Mouse (Mus musculus) embryonic facial prominence, embryonic 12.5 days (tissue): ENCODE data around the gene Smad9. TPM values are rescaled to one million over a fixed set of nuclear protein-coding genes. Genes with fewer than 3 reads are reported as not detected.
"Not testable (repeated sequence)": the region's sequence is repeated elsewhere in the genome, so short reads cannot be mapped to it uniquely, and the experiment has no call there.

Source experiments
- ATAC-seq: fragments of 200-750 bp; cut with Nextera tagmentation; 2 replicates; pipeline ENCODE4 v1.8.0; 2017; ENCODE audit not compliant: insufficient number of reproducible peaks, insufficient read depth, low FRiP score, low TSS enrichment
- H3K27ac ChIP-seq: fragments of 300-500 bp; sonication (generic); 2 replicates; pipeline ENCODE4 v1.5.1; 2016; ENCODE audit warnings: mild to moderate bottlenecking
- H3K27me3 ChIP-seq: fragments of 300-500 bp; sonication (generic); 2 replicates; pipeline ENCODE4 v1.6.1; 2016; ENCODE audit warnings: mild to moderate bottlenecking, moderate library complexity
- H3K36me3 ChIP-seq: fragments of 300-500 bp; sonication (generic); 2 replicates; pipeline ENCODE4 v1.6.1; 2016; ENCODE audit warnings: mild to moderate bottlenecking
- H3K4me1 ChIP-seq: fragments of 300-500 bp; sonication (generic); 2 replicates; pipeline ENCODE4 v1.6.1; 2016
- H3K4me2 ChIP-seq: fragments of 300-500 bp; sonication (generic); replicated peaks from 2 replicates; pipeline ENCODE4 v1.6.1; 2016; ENCODE audit warnings: mild to moderate bottlenecking, moderate library complexity
- H3K4me3 ChIP-seq: fragments of 300-500 bp; sonication (generic); 2 replicates; pipeline ENCODE4 v1.5.1; 2016; ENCODE audit warnings: mild to moderate bottlenecking
- H3K9ac ChIP-seq: fragments of 300-500 bp; sonication (generic); 2 replicates; pipeline ENCODE4 v1.6.1; 2016; ENCODE audit warnings: mild to moderate bottlenecking, moderate library complexity
- H3K9me3 ChIP-seq: fragments of 300-500 bp; sonication (generic); 2 replicates; pipeline ENCODE4 v1.6.1; 2016; ENCODE audit warnings: mild to moderate bottlenecking, moderate library complexity
- WGBS: fragments of 180-500 bp; shearing (Covaris S2); methylation state at CpG from one replicate; pipeline ENCODE4 v1.1.7; 2016; 5-methylcytosine and 5-hydroxymethylcytosine counted together
- polyA plus RNA-seq: library from polyadenylated mRNA; unstranded; fragments of >200 nt; fragmentation: Nextera tagmentation; extraction: Ambion mirVana; gene quantifications from 2 replicates; pipeline ENCODE4 v1.2.1, GENCODE M21; 2016

The Smad9 gene
- polyA plus RNA-seq, 1 experiment from 2014 or later = 1.2 TPM

- no peak overlapping the region for H3K27ac ChIP-seq
- 67% methylated on average over 15 of the region's 15 CpGs for WGBS
- H3K4me1 ChIP-seq = peaks cover 16% of the 10 kb centered on the region
- H3K4me3 ChIP-seq = no peak overlapping the region
- no peaks in the 10 kb centered on the region for H3K36me3 ChIP-seq
- no peak for ATAC-seq
- H3K9ac ChIP-seq = no peak overlapping the region
- H3K27me3 ChIP-seq = no peaks in the 10 kb centered on the region
- H3K4me2 ChIP-seq = no peak overlapping the region
- H3K9me3 ChIP-seq = no peaks in the 10 kb centered on the region
These were observed 5.1 kb downstream of the Smad9 start for GRCm38 (mm10) chr3:54760321-54761115.

GRCm38 (mm10) chr3:54761258-54761657 lies 5.9 kb downstream of the Smad9 start:
- 81% methylated on average over 1 of the region's 1 CpGs for WGBS
- Histone ChIP-seq H3K4me1 (peaks cover 10% of the 10 kb centered on the region), H3K4me3 (no peak overlapping the region), H3K4me2 (no peak overlapping the region), H3K36me3 (no peaks in the 10 kb centered on the region), H3K27me3 (no peaks in the 10 kb centered on the region), H3K9me3 (no peaks in the 10 kb centered on the region), H3K9ac (no peak overlapping the region), H3K27ac (no peak overlapping the region)
- ATAC-seq = no peak

GRCm38 (mm10) chr3:54764418-54764817 lies 9.0 kb downstream of the Smad9 start:
- H3K27ac ChIP-seq = no peak overlapping the region
- WGBS = 56% methylated on average over 18 of the region's 18 CpGs
- no peak for ATAC-seq

GRCm38 (mm10) chr3:54765521-54765920 lies 10.1 kb downstream of the Smad9 start:
- not testable (repeated sequence) for H3K4me3 ChIP-seq, H3K9ac ChIP-seq, ATAC-seq, H3K27ac ChIP-seq, H3K4me1 ChIP-seq, H3K27me3 ChIP-seq, H3K4me2 ChIP-seq, H3K9me3 ChIP-seq, H3K36me3 ChIP-seq
- WGBS = 84% methylated on average over 6 of the region's 6 CpGs

More at GRCm38 (mm10) chr3:54764418-54764817, 9.0 kb downstream of the Smad9 start:
- Histone ChIP-seq H3K27me3 (no peaks in the 10 kb centered on the region), H3K4me2 (peak overlapping the region; percentile 32), H3K4me3 (no peak overlapping the region), H3K9me3 (no peaks in the 10 kb centered on the region), H3K4me1 (0 out of 2 replicates have a peak, but pooled peaks cover 5% of the 10 kb centered on the region), H3K36me3 (no peaks in the 10 kb centered on the region), H3K9ac (no peak overlapping the region)

- H3K4me3 ChIP-seq = no peak overlapping the region
- 59% methylated on average over 14 of the region's 14 CpGs for WGBS
- no peak overlapping the region for H3K4me2 ChIP-seq
- H3K9me3 ChIP-seq = no peaks in the 10 kb centered on the region
- H3K36me3 ChIP-seq = no peaks in the 10 kb centered on the region
- no peak for ATAC-seq
- 0 out of 2 replicates have a peak, but pooled peaks cover 5% of the 10 kb centered on the region for H3K4me1 ChIP-seq
- no peaks in the 10 kb centered on the region for H3K27me3 ChIP-seq
- no peak overlapping the region for H3K9ac ChIP-seq
- no peak overlapping the region for H3K27ac ChIP-seq
These were observed 10.7 kb downstream of the Smad9 start for GRCm38 (mm10) chr3:54766034-54766433.

- 85% methylated on average over 5 of the region's 5 CpGs for WGBS
- no peak overlapping the region for H3K9ac ChIP-seq
- H3K4me3 ChIP-seq = no peak overlapping the region
- no peak for ATAC-seq
- no peaks in the 10 kb centered on the region for H3K27me3 ChIP-seq
- no peak overlapping the region for H3K27ac ChIP-seq
- H3K4me1 ChIP-seq = 0 out of 2 replicates have a peak, but pooled peaks cover 5% of the 10 kb centered on the region
- H3K36me3 ChIP-seq = no peaks in the 10 kb centered on the region
- no peak overlapping the region for H3K4me2 ChIP-seq
- H3K9me3 ChIP-seq = no peaks in the 10 kb centered on the region
These were observed 11.4 kb downstream of the Smad9 start for GRCm38 (mm10) chr3:54766811-54767210.

GRCm38 (mm10) chr3:54768592-54768991 lies 13.2 kb downstream of the Smad9 start:
- Histone ChIP-seq H3K36me3 (no peaks in the 10 kb centered on the region), H3K27ac (no peak overlapping the region), H3K4me2 (no peak overlapping the region), H3K9me3 (no peaks in the 10 kb centered on the region), H3K27me3 (no peaks in the 10 kb centered on the region), H3K4me1 (0 out of 2 replicates have a peak, but pooled peaks cover 5% of the 10 kb centered on the region), H3K9ac (no peak overlapping the region), H3K4me3 (no peak overlapping the region)
- no peak for ATAC-seq
- WGBS = 90% methylated on average over 8 of the region's 8 CpGs

- Histone ChIP-seq H3K4me1 (no peaks in the 10 kb centered on the region), H3K4me2 (no peak overlapping the region), H3K36me3 (no peaks in the 10 kb centered on the region), H3K27me3 (no peaks in the 10 kb centered on the region), H3K4me3 (no peak overlapping the region), H3K9me3 (no peaks in the 10 kb centered on the region), H3K9ac (no peak overlapping the region), H3K27ac (no peak overlapping the region)
- no peak for ATAC-seq
- 73% methylated on average over 17 of the region's 17 CpGs for WGBS
These were observed 14.2 kb downstream of the Smad9 start for GRCm38 (mm10) chr3:54769349-54770275.

GRCm38 (mm10) chr3:54773613-54774012 lies 18.2 kb downstream of the Smad9 start:
- no peak overlapping the region for H3K4me3 ChIP-seq
- ATAC-seq = no peak
- H3K36me3 ChIP-seq = no peaks in the 10 kb centered on the region
- H3K4me2 ChIP-seq = no peak overlapping the region
- no peak overlapping the region for H3K27ac ChIP-seq
- no peak overlapping the region for H3K9ac ChIP-seq
- no peaks in the 10 kb centered on the region for H3K27me3 ChIP-seq
- 82% methylated on average over 6 of the region's 6 CpGs for WGBS
- no peaks in the 10 kb centered on the region for H3K9me3 ChIP-seq
- H3K4me1 ChIP-seq = no peaks in the 10 kb centered on the region

- Histone ChIP-seq H3K4me3 (no peak overlapping the region), H3K4me2 (no peak overlapping the region), H3K27me3 (no peaks in the 10 kb centered on the region), H3K9me3 (no peaks in the 10 kb centered on the region), H3K36me3 (no peaks in the 10 kb centered on the region), H3K4me1 (no peaks in the 10 kb centered on the region), H3K27ac (no peak overlapping the region), H3K9ac (no peak overlapping the region)
- 70% methylated on average over 7 of the region's 7 CpGs for WGBS
- no peak for ATAC-seq
These were observed 20.7 kb downstream of the Smad9 start for GRCm38 (mm10) chr3:54775989-54776631.

GRCm38 (mm10) chr3:54790601-54791000 lies 35.2 kb downstream of the Smad9 start:
- no peak overlapping the region for H3K9ac ChIP-seq
- H3K27me3 ChIP-seq = no peaks in the 10 kb centered on the region
- peaks cover 14% of the 10 kb centered on the region; the same call in 1 of the 2 replicates for H3K36me3 ChIP-seq
- no peak overlapping the region for H3K27ac ChIP-seq
- ATAC-seq = no peak; the same call in 1 of the 2 replicates
- 58% methylated on average over 2 of the region's 2 CpGs for WGBS
- H3K4me3 ChIP-seq = no peak overlapping the region
- peaks cover 5% of the 10 kb centered on the region; the same call in 1 of the 2 replicates for H3K9me3 ChIP-seq
- no peaks in the 10 kb centered on the region for H3K4me1 ChIP-seq
- no peak overlapping the region for H3K4me2 ChIP-seq
